Mouse (Mus musculus) embryonic facial prominence, embryonic 11.5 days (tissue): ENCODE data around the gene Cd83. TPM values are rescaled to one million over a fixed set of nuclear protein-coding genes. Genes with fewer than 3 reads are reported as not detected.

ENCODE experiments used
- ATAC-seq: fragments of 200-750 bp; cut with Nextera tagmentation; replicated peaks from 2 replicates; pipeline ENCODE4 v1.8.0; 2017; ENCODE audit warnings: low read depth; ENCODE audit not compliant: insufficient number of reproducible peaks, low FRiP score, low TSS enrichment
- DNase-seq: peaks from one replicate; pipeline ENCODE4 v3.0.0-alpha.2; 2015; ENCODE audit warnings: low spot score
- H3K27ac ChIP-seq: fragments of 300-500 bp; sonication (generic); replicated peaks from 2 replicates; pipeline ENCODE4 v1.5.1; 2014; ENCODE audit warnings: mild to moderate bottlenecking, low read depth, low read length, control low read depth
- H3K27me3 ChIP-seq: fragments of 300-500 bp; sonication (generic); 2 replicates; pipeline ENCODE4 v1.6.1; 2014; ENCODE audit warnings: mild to moderate bottlenecking, low read length, moderate library complexity, mixed read lengths; ENCODE audit not compliant: control insufficient read depth, insufficient read depth
- H3K36me3 ChIP-seq: fragments of 300-500 bp; sonication (generic); replicated peaks from 2 replicates; pipeline ENCODE4 v1.6.1; 2014; ENCODE audit warnings: low read depth, mild to moderate bottlenecking, low read length, moderate library complexity, mixed read lengths; ENCODE audit not compliant: control insufficient read depth, insufficient read depth
- H3K4me1 ChIP-seq: fragments of 300-500 bp; sonication (generic); 2 replicates; pipeline ENCODE4 v1.6.1; 2014; ENCODE audit warnings: low read length, mixed read lengths; ENCODE audit not compliant: control insufficient read depth, insufficient read depth
- H3K4me2 ChIP-seq: fragments of 300-500 bp; sonication (generic); 2 replicates; pipeline ENCODE4 v1.6.1; 2014; ENCODE audit warnings: low read depth, mild to moderate bottlenecking, control low read depth, low read length, moderate library complexity
- H3K4me3 ChIP-seq: fragments of 300-500 bp; sonication (generic); 2 replicates; pipeline ENCODE4 v1.5.1; 2014; ENCODE audit warnings: low read depth, low read length, control low read depth
- H3K9ac ChIP-seq: fragments of 300-500 bp; sonication (generic); replicated peaks from 2 replicates; pipeline ENCODE4 v1.6.1; 2014; ENCODE audit warnings: mild to moderate bottlenecking, control low read depth, low read length
- H3K9me3 ChIP-seq: fragments of 300-500 bp; sonication (generic); replicated peaks from 2 replicates; pipeline ENCODE4 v1.6.1; 2016; ENCODE audit warnings: mild to moderate bottlenecking, low read length, inconsistent platforms, mixed read lengths; ENCODE audit not compliant: control insufficient read depth
- WGBS: fragments of 180-500 bp; shearing (Covaris S2); extraction: QIAGEN DNeasy Blood & Tissue Kit; methylation state at CpG from one replicate; pipeline ENCODE4 v1.1.7; 2014; 5-methylcytosine and 5-hydroxymethylcytosine counted together
- polyA plus RNA-seq: library from polyadenylated mRNA; unstranded; fragments of >200 nt; fragmentation: Nextera tagmentation; extraction: Ambion mirVana; gene quantifications from 2 replicates; pipeline ENCODE4 v1.2.1, GENCODE M21; 2014

The Cd83 gene
- polyA plus RNA-seq, 1 experiment from 2014 or later: 8.0 TPM

- ATAC-seq (no peak), DNase-seq (no peak)
- Histone ChIP-seq H3K9ac (no peak overlapping the region), H3K4me3 (no peak overlapping the region), H3K36me3 (no peaks in the 10 kb centered on the region), H3K9me3 (no peaks in the 10 kb centered on the region), H3K27me3 (no peaks in the 10 kb centered on the region), H3K4me1 (no peaks in the 10 kb centered on the region), H3K27ac (no peak overlapping the region), H3K4me2 (no peak overlapping the region)
- 93% methylated on average over 8 of the region's 8 CpGs for WGBS
These were observed 35.5 kb downstream of the Cd83 start for GRCm38 (mm10) chr13:43820071-43820470.

DNA sequence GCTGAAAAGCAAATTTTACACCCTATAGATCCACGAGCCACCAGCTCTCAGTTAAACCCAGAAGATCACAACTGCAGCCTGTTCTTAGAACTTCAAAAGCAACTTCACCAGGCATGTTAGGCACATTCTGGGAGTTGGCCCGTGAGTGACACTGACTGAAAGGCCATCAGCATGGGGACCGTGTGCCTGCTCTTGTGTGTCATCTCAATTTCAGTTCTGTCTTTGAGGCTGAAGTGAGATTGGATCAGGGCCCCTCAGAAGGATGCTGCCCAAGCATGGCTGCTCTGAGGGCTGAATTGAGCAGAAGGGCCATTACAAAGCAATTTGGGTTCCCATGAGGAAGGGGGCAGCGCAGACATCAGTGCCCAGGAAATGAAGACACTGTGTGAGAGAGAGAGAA lies 37.7 kb downstream of the Cd83 start:
- Histone ChIP-seq H3K9ac (no peak overlapping the region), H3K36me3 (no peaks in the 10 kb centered on the region), H3K9me3 (no peaks in the 10 kb centered on the region), H3K4me2 (no peak overlapping the region), H3K27me3 (no peaks in the 10 kb centered on the region), H3K27ac (no peak overlapping the region), H3K4me1 (no peaks in the 10 kb centered on the region), H3K4me3 (no peak overlapping the region)
- ATAC-seq (no peak), DNase-seq (no peak)
- 75% methylated on average over 4 of the region's 4 CpGs for WGBS

DNA sequence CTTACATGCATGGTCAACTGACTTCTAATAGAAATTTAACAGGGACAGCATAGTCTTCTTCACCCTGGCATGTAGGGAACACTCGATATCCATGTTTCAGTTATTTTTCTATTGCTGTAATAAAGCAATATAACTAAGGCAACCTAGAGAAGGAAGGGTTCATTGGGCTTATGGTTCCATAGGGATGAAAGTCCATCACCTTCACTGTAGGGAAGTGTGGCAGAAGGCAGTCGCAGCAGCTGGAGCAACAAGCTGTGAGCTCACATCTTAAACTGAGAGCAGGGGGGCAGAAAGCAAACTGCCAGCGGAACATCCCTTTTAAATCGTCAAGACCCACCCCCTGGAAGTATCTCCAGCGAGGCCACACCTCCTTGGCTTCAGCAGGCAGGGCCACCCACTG lies 44.1 kb downstream of the Cd83 start:
- no peaks in the 10 kb centered on the region for H3K4me1 ChIP-seq
- 49% methylated on average over 5 of the region's 5 CpGs for WGBS
- no peak overlapping the region for H3K4me3 ChIP-seq
- H3K9me3 ChIP-seq: no peaks in the 10 kb centered on the region
- no peak overlapping the region for H3K9ac ChIP-seq
- H3K27me3 ChIP-seq: no peaks in the 10 kb centered on the region
- ATAC-seq: no peak
- DNase-seq: no peak
- no peaks in the 10 kb centered on the region for H3K36me3 ChIP-seq
- no peak overlapping the region for H3K27ac ChIP-seq
- no peak overlapping the region for H3K4me2 ChIP-seq

GRCm38 (mm10) chr13:43830892-43831673 lies 46.5 kb downstream of the Cd83 start:
- H3K4me1 ChIP-seq: no peaks in the 10 kb centered on the region
- no peaks in the 10 kb centered on the region for H3K36me3 ChIP-seq
- H3K4me3 ChIP-seq: no peak overlapping the region
- DNase-seq: no peak
- ATAC-seq: no peak
- H3K4me2 ChIP-seq: no peak overlapping the region
- H3K27ac ChIP-seq: no peak overlapping the region
- no peak overlapping the region for H3K9ac ChIP-seq
- no peaks in the 10 kb centered on the region for H3K27me3 ChIP-seq
- WGBS: 83% methylated on average over 8 of the region's 8 CpGs
- no peaks in the 10 kb centered on the region for H3K9me3 ChIP-seq

- no peaks in the 10 kb centered on the region for H3K9me3 ChIP-seq
- WGBS: 67% methylated on average over 7 of the region's 7 CpGs
These were observed 48.2 kb downstream of the Cd83 start for GRCm38 (mm10) chr13:43832731-43833130.

GRCm38 (mm10) chr13:43836376-43836775 lies 51.8 kb downstream of the Cd83 start:
- H3K27ac ChIP-seq: no peak overlapping the region
- no peak overlapping the region for H3K9ac ChIP-seq
- H3K9me3 ChIP-seq: no peaks in the 10 kb centered on the region
- no peak overlapping the region for H3K4me2 ChIP-seq
- ATAC-seq: no peak
- no peaks in the 10 kb centered on the region for H3K27me3 ChIP-seq
- DNase-seq: no peak
- H3K4me1 ChIP-seq: no peaks in the 10 kb centered on the region
- H3K4me3 ChIP-seq: no peak overlapping the region
- H3K36me3 ChIP-seq: no peaks in the 10 kb centered on the region
- 77% methylated on average over 8 of the region's 8 CpGs for WGBS

More at GRCm38 (mm10) chr13:43832731-43833130, 48.2 kb downstream of the Cd83 start:
- Histone ChIP-seq H3K36me3 (no peaks in the 10 kb centered on the region), H3K4me2 (no peak overlapping the region), H3K4me3 (no peak overlapping the region), H3K4me1 (no peaks in the 10 kb centered on the region), H3K9ac (no peak overlapping the region), H3K27me3 (no peaks in the 10 kb centered on the region), H3K27ac (no peak overlapping the region)
- DNase-seq (no peak), ATAC-seq (no peak)

- ATAC-seq (no peak), DNase-seq (no peak)
- WGBS: 69% methylated on average over 4 of the region's 4 CpGs
- H3K4me2 ChIP-seq: no peak overlapping the region
- H3K27ac ChIP-seq: no peak overlapping the region
- H3K27me3 ChIP-seq: no peaks in the 10 kb centered on the region
- no peak overlapping the region for H3K4me3 ChIP-seq
- H3K4me1 ChIP-seq: no peaks in the 10 kb centered on the region
- no peaks in the 10 kb centered on the region for H3K36me3 ChIP-seq
- H3K9me3 ChIP-seq: no peaks in the 10 kb centered on the region
- H3K9ac ChIP-seq: no peak overlapping the region
These were observed 53.2 kb downstream of the Cd83 start for GRCm38 (mm10) chr13:43837812-43838211.

DNA sequence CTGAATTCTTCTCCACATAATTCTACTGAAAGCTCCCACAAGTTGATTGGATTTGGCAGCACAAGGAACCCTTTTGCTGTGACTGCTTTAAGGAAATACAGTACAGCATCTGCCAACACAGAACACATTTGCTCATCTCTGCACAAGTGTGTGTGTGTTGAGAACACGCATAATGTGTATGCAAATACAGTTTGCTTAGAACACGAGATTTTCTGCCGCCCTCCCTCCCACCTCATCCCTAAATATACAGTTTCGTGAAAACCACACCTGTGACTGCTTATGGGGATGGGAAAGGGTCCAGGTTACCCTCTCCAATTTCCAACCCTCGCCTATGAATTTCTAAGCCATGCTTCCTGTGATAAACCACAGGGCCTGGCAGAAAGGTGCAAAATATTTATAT lies 60.6 kb downstream of the Cd83 start:
- 78% methylated on average over 5 of the region's 5 CpGs for WGBS

More for the DNA sequence above, 60.6 kb downstream of the Cd83 start:
- H3K27ac ChIP-seq: no peak overlapping the region
- no peaks in the 10 kb centered on the region for H3K9me3 ChIP-seq
- no peak for DNase-seq
- no peaks in the 10 kb centered on the region for H3K36me3 ChIP-seq
- H3K4me1 ChIP-seq: no peaks in the 10 kb centered on the region
- H3K9ac ChIP-seq: no peak overlapping the region
- ATAC-seq: no peak
- no peak overlapping the region for H3K4me3 ChIP-seq
- no peaks in the 10 kb centered on the region for H3K27me3 ChIP-seq
- no peak overlapping the region for H3K4me2 ChIP-seq
